Mouse (Mus musculus) E14TG2a.4 (cell line): ENCODE results near the gene Rab24.

ENCODE experiments used
- H3K27me3 ChIP-seq: 2 replicates; pipeline ENCODE4 v1.6.1; 2014; ENCODE audit warnings: low read length, control low read depth; ENCODE audit not compliant: insufficient read depth
- H3K36me3 ChIP-seq: 2 replicates; pipeline ENCODE4 v1.6.1; 2014; ENCODE audit warnings: low read length, control low read depth; ENCODE audit not compliant: insufficient read depth
- H3K4me1 ChIP-seq: replicated peaks from 2 replicates; pipeline ENCODE4 v1.6.1; 2014; ENCODE audit warnings: low read depth, low read length, control low read depth
- H3K4me3 ChIP-seq: replicated peaks from 2 replicates; pipeline ENCODE4 v1.5.1; 2014; ENCODE audit warnings: mild to moderate bottlenecking, low read length
- H3K9me3 ChIP-seq: 2 replicates; pipeline ENCODE4 v1.6.1; 2014; ENCODE audit warnings: low read length, control low read depth
- CTCF ChIP-seq: conservative IDR thresholded peaks from 2 replicates; pipeline ENCODE4 v1.5.1; 2014; ENCODE audit warnings: low read length
- NANOG ChIP-seq: IDR thresholded peaks from 2 replicates; pipeline ENCODE4 v1.6.1; 2014; ENCODE audit warnings: borderline replicate concordance, low read length, mixed read lengths
- POU5F1 ChIP-seq: IDR thresholded peaks from 2 replicates; pipeline ENCODE4 v1.6.1; 2014; ENCODE audit warnings: low read length, borderline replicate concordance

The Rab24 gene

DNA sequence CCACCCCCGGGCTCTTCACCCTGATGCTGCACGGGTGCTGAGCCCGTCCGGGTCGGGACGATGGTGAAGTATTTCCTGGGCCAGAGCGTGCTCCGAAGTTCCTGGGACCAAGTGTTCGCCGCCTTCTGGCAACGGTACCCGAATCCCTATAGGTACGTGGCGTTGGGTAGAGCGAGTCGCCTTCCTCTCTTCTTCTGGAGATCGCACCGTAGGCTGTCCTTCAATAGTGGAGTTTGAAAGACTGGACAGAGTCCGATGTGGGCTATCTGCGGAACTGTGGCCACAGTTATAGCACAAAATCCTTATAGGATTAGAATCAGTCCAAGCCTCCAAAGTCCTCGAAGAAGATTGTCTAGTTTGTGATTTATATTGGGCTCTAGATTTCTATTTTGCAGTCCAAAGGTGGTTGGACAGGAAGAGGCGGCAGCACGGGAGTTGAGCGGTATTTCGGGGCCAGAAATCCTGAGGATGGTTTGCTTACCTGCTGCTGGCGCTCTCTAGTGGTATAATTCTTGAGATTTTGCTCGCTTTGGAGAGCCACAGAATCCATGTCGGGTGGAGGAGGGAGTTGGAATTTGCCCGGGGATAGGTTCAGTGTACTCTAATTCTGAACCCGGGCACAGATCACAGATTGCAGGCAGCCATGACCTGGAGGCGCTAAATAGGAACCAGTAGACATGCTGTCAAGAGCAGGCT lies 532 bp upstream of the Rab24 start:
- Histone ChIP-seq H3K9me3 (no peaks in the 10 kb centered on the region), H3K36me3 (peaks cover 81% of the 10 kb centered on the region), H3K4me1 (peaks cover 71% of the 10 kb centered on the region), H3K27me3 (no peaks in the 10 kb centered on the region), H3K4me3 (peak overlapping the region; percentile 94)
- no peak for TF ChIP-seq NANOG
- TF ChIP-seq POU5F1, result no peak
- TF ChIP-seq CTCF, result 0 out of 2 replicates have a peak, but pooled peaks have one; percentile 4

DNA sequence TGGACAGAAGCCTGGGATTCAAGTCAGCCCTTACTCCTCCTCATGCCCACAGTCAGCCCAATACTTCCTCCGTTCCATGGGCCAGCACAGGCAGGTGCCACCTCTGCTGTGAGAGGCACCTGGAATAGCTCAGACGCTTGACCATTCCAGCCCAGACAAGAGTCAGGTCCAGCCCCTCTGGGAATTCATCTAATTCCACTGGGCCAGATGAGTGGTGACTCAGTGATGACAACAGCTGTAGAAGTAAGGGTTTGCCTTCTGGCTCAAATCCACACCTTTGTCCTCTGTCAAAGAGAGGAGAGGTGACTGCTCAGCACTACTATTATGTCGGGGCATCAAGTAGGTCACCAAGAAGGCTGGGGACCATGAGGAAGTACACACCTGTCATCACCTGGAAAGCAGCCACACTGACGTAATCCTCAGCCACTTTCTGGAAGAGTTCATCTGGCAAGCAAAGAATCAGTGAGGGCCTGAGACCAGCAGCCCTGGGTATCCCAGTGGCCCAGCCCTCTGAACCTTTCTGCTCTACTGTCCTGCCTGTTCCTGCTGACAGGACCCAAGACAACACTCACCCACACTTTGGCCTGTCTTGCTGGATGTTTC lies 1.7 kb downstream of the Rab24 start, which contains the start of gene Prelid1:
Gene Prelid1, plus strand, starts transcription at position 570 of the 603 bp plus-strand sequence.
- Histone ChIP-seq H3K4me1 (peaks cover 69% of the 10 kb centered on the region), H3K27me3 (no peaks in the 10 kb centered on the region), H3K4me3 (peak within 1 kb of the TSS; percentile 94), H3K9me3 (no peaks in the 10 kb centered on the region), H3K36me3 (peaks cover 86% of the 10 kb centered on the region)
- TF ChIP-seq NANOG (no peak), CTCF (no peak), POU5F1 (no peak)

DNA sequence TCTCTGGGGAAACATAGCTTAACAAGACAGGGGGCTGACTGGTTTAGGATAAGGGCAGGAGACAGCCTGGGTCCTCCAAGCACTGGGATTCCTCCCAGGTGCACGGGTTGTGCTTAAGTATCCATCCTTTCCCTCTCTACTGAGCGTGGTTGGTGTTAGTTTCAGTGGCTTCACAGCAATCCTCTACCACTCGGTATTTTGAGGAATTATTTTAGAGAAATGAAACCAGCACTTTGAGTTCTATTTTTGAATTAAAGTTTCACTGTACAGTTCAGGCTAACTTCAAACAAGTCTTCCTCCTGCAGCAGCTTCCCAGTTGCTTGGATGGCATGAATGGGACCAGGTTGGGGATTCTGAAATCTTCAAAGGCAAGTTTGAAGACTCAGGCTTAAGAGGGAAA lies 3.4 kb downstream of the Rab24 start:
- Histone ChIP-seq H3K4me1 (peaks cover 67% of the 10 kb centered on the region), H3K9me3 (no peaks in the 10 kb centered on the region), H3K36me3 (peaks cover 88% of the 10 kb centered on the region), H3K27me3 (no peaks in the 10 kb centered on the region), H3K4me3 (no peak overlapping the region)
- TF ChIP-seq POU5F1, result no peak
- no peak for TF ChIP-seq CTCF
- TF ChIP-seq NANOG, result no peak

DNA sequence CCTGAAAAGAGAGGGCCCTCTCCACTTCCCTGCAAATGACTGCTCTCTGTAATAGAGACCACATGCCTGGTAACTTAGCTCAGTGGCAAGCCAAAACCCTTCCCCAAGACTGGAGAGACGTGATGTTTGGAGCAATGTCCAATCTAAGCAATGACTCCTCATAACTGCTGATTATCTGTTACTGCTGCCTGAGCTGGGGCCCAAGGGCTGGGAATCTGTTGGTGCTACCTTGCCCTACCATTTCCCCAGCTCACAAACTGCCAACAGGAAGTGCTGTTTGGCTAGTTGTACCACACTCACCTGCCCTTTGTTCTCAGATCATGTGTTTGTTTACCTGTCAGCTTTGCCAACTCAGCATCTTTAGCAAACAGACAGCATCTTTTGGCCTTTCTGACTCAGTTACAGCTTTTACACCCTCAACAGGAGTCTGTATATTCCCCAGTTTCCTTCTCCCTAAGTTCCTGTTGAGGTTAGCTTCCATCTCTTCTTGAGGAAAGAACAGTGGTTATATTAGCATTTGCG lies 6.8 kb downstream of the Rab24 start:
- Histone ChIP-seq H3K4me1 (peaks cover 59% of the 10 kb centered on the region), H3K9me3 (no peaks in the 10 kb centered on the region), H3K4me3 (no peak overlapping the region), H3K36me3 (peaks cover 100% of the 10 kb centered on the region), H3K27me3 (no peaks in the 10 kb centered on the region)
- TF ChIP-seq NANOG (no peak), CTCF (no peak), POU5F1 (no peak)

DNA sequence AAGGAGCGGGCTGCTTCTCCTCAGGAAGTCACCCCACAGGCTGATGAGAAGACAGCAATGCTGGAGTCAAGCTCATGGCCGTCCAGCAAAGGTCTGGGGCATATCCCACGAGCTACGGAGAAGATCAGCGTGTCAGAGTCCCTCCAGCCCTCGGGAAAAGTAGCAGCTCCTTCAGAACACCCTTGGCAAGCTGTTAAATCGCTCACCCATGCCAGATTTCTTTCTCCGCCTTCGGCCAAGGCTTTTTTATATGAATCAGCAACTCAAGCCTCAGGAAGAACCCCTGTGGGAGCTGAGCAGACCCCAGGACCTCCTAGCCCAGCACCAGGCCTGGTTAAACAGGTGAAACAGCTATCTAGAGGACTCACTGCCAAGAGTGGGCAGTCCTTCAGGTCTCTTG lies 8.7 kb downstream of the Rab24 start:
- H3K27me3 ChIP-seq, result no peaks in the 10 kb centered on the region
- no peak for TF ChIP-seq NANOG
- TF ChIP-seq POU5F1, result no peak
- TF ChIP-seq CTCF, result no peak
- H3K9me3 ChIP-seq, result no peaks in the 10 kb centered on the region
- H3K4me1 ChIP-seq, result peaks cover 56% of the 10 kb centered on the region
- peaks cover 99% of the 10 kb centered on the region for H3K36me3 ChIP-seq
- H3K4me3 ChIP-seq, result no peak overlapping the region

DNA sequence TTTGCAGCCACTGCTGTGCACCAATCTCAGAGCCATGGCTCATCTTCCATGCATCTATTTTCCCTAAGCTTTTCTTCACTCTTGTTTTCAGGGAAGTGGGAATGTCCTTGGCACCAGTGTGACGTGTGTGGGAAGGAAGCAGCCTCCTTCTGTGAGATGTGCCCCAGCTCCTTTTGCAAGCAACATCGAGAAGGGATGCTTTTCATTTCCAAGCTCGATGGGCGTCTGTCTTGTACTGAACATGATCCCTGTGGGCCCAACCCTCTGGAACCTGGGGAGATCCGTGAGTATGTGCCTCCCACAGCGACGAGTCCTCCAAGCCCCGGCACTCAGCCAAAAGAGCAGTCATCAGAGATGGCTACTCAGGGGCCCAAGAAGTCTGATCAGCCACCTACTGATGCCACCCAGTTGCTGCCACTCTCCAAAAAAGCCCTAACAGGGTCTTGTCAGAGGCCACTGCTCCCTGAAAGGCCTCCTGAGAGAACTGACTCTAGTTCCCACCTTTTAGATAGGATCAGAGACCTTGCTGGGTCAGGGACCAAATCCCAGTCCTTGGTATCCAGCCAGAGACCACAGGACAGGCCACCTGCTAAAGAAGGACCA lies 9.6 kb downstream of the Rab24 start:
- H3K27me3 ChIP-seq, result no peaks in the 10 kb centered on the region
- TF ChIP-seq NANOG, result no peak
- TF ChIP-seq CTCF, result no peak
- no peak for TF ChIP-seq POU5F1
- no peak overlapping the region for H3K4me3 ChIP-seq
- peaks cover 99% of the 10 kb centered on the region for H3K36me3 ChIP-seq
- no peaks in the 10 kb centered on the region for H3K9me3 ChIP-seq
- peaks cover 48% of the 10 kb centered on the region for H3K4me1 ChIP-seq

DNA sequence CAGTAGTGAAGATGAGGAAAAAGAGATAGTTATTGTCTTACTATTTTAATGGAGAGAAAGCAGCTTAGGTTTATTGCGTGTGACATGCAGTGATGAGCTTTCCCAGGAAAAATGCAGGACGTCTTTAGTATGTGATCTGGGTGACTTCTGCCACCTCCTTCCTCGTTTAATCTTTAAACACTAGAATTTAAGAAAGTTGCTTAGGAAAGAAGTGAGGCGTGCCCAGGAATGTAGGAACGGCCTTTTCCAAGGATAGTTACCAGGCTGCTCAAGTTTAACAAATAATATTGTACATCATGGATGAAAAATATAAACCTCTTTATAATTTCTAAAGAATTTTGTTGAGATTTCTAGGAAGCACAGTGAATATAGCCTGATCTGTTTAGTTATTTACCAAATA lies 20.8 kb downstream of the Rab24 start:
- no peak for TF ChIP-seq CTCF
- no peak for TF ChIP-seq NANOG
- TF ChIP-seq POU5F1, result no peak
- H3K9me3 ChIP-seq, result no peaks in the 10 kb centered on the region
- H3K4me1 ChIP-seq, result no peaks in the 10 kb centered on the region
- H3K4me3 ChIP-seq, result no peak overlapping the region
- no peaks in the 10 kb centered on the region for H3K27me3 ChIP-seq
- H3K36me3 ChIP-seq, result peaks cover 100% of the 10 kb centered on the region

DNA sequence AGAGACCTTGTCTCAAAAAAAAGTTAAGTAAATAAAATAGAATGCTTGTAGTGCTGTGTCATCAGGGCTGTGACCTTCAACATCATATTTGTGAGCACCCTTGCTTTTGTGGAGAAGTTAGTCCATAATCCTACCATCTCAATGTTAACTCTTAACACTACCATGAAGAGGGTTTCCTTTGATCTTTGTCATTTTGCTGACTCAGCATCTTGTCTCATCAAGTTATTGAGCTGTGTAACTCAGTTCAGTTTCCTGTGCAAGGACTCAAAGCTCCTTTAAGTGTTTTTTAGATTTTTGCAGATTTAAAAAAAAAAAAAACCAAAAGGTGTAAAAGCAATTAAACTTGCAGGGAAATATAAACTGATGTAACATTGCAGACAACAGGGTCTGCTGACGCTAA lies 25.0 kb downstream of the Rab24 start:
- 0 out of 2 replicates have a peak, but pooled peaks cover 5% of the 10 kb centered on the region for H3K4me1 ChIP-seq
- no peak for TF ChIP-seq CTCF
- no peak for TF ChIP-seq POU5F1
- TF ChIP-seq NANOG, result no peak
- H3K4me3 ChIP-seq, result no peak overlapping the region
- no peaks in the 10 kb centered on the region for H3K27me3 ChIP-seq
- H3K36me3 ChIP-seq, result peaks cover 100% of the 10 kb centered on the region
- H3K9me3 ChIP-seq, result no peaks in the 10 kb centered on the region
